Comparison of ENCODE assay signal across 11 mouse cellular contexts in the genomic region with DNA sequence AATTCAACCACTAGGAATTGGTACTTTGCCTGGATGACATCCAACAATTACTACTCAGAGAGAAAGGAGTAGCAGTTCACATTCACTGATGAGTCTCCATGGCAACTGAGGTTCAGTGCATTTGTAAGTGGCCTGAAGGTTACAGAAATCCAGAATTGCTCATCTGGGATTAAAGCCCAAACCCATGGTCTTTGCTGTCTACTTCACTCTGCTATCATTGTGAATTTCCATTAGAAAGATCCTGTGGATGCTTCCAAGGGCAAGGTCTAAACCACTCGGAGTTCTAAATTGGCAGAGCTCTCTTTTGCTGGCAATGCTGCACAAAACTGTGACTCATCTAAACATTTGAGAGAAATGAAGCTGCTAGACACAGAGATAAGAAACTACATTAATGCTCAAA.
DNase-seq lines count a peak whose midpoint lies in the region; TF ChIP-seq lines count a peak whose summit lies in the region.
"Had no signal": no experiment of that assay in that cellular context is flagged by ENCODE, and none has a peak within 500 bp of the region (broad histone marks: within the 10 kb centered on the region; RNA-seq: fewer than 3 reads in every experiment).

No protein-coding gene starts in this region.

- no peak for TF ChIP-seq POLR2A in brain, embryonic 14.5 days (IDR thresholded peaks at IDR 0.05; ENCODE audit: borderline replicate concordance, extremely low read depth, insufficient read depth, insufficient read length, poor library complexity, severe bottlenecking)

- no peak for TF ChIP-seq CTCF in brain, embryonic 14.5 days (IDR thresholded peaks at IDR 0.05; ENCODE audit: borderline replicate concordance, extremely low read depth, insufficient read depth, insufficient read length)

- DNase-seq in adrenal gland, adult 8-10 months: peak; percentile 53
- DNase-seq in adrenal gland, postnatal 4 days (ENCODE audit: low spot score in 2 of 2): no peak
- DNase-seq in layer of hippocampus, adult 18-20 months (ENCODE audit: low spot score in 2 of 2): peak; percentile 1 to 38
- no peak for DNase-seq in layer of hippocampus, postnatal 36 days
- DNase-seq in Muller cell, postnatal 12 days (ENCODE audit: inconsistent ontology term): peak; percentile 78
- DNase-seq in brain, embryonic 14.5 days (ENCODE audit: low read depth): peak; percentile 35
- DNase-seq in testis, postnatal 14 days (ENCODE audit: low spot score): no peak
- no peak for DNase-seq in cerebellum, postnatal 36 days
- DNase-seq: cerebellum, adult 2 months; left cerebral cortex, postnatal 4 days; thymus, postnatal 36 days had no signal

Comparison
In these comparisons a context has a peak if more than half of its experiments do, and no peak if none do; other contexts are left out.
1. DNase-seq: peak in adrenal gland, adult 8-10 months (single experiment), layer of hippocampus, adult 18-20 months (2 of 2), Muller cell, postnatal 12 days (single experiment) and brain, embryonic 14.5 days (single experiment); none in adrenal gland, postnatal 4 days (0 of 2), layer of hippocampus, postnatal 36 days (0 of 2), testis, postnatal 14 days (single experiment) and cerebellum, postnatal 36 days (0 of 2).